Mouse (Mus musculus): ENCODE results near the gene Lin7a.

DNA sequence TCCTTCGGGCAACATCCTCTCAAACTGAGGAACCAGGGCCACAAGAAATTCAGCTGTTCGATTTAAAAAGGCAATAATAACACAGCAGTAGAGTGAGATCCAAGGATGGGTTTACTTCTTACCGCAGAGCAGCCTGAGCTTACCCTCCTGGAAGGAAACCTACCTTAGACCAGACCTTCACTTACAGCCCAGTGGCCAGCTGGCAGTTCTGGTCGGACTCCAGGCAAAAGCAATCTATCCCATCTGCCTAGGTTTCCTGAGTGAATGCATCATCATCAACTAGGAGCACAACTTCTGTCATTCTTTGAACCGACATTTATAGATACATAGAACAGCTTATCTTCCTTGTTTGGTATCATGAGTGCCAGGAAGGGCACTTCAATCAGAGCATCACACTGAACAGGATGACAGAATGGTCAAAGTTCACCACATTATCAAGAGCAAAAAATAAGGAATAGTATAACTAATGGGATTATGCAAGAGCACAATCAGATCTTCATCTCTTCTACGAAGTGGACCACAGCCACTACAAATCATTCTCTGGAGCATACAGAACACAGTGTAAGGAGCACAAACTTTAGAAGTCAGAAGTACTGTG lies 87.1 kb downstream of the Lin7a start:
- no peak for TF ChIP-seq CTCF (IDR thresholded peaks at IDR 0.05; ENCODE audit: borderline replicate concordance, insufficient read depth, low read length)
- TF ChIP-seq POLR2A (IDR thresholded peaks at IDR 0.05; ENCODE audit: low read depth, low read length) = no peak

Data from embryonic fibroblast, embryonic 13.5 days (primary cell).